Mouse (Mus musculus) testis, adult 2 months (tissue): ENCODE data around the gene Dennd4a.

ENCODE experiments used
- CTCF ChIP-seq: fragments of 200-500 bp; IDR thresholded peaks from 2 replicates; pipeline ENCODE4 v1.5.1; 2012; ENCODE audit warnings: low read depth, mild to moderate bottlenecking, inconsistent platforms, low read length, moderate library complexity; ENCODE audit not compliant: control insufficient read depth, insufficient read depth, insufficient replicate concordance
- POLR2A ChIP-seq: fragments of 200-500 bp; IDR thresholded peaks from 2 replicates; pipeline ENCODE4 v1.6.1; 2012; ENCODE audit warnings: low read depth, mild to moderate bottlenecking, inconsistent platforms, low read length, moderate library complexity; ENCODE audit not compliant: control insufficient read depth

DNA sequence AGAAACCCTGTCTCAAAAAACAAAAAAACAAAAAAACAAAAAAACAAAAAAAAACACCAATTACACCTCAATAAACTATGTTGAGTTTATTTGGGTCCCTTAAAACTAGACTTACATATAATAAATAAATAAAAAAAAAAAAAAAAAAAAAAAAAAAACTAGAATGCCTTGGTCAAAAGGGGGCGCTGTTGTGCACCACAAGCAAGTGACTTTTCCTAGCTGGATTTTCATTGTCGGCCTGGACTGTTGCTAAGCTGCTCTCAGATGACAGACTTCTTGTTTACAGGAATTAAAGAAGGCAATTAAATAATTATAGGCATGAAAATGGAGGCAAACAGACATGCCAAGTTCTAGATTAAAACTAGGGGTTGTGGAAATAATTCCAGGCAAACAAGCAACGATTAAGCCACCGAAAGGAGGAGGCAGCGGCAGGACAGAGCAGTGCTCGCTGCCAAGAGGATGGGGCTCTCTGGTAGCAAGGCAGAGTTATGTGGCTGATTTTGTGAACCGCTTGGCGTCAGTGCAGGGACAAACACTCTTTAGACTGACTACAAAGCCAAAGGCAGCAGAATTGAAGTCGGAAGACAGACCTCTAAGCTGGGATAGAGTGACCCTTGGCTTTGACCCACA, 42.0 kb upstream of the Dennd4a start:
- TF ChIP-seq CTCF: no peak
- TF ChIP-seq POLR2A: no peak
